Mouse (Mus musculus) heart, adult 9 months (tissue): ENCODE results near the gene Gm29276.
"Not testable (repeated sequence)": the region's sequence is repeated elsewhere in the genome, so short reads cannot be mapped to it uniquely, and the experiment has no call there.

Source experiments
- DNase-seq, 2 experiments: peaks; one replicate each; pipeline ENCODE4 v3.0.0; 2022; ENCODE audit warnings: low spot score in 2 of 2

Gm29276 gene

DNA sequence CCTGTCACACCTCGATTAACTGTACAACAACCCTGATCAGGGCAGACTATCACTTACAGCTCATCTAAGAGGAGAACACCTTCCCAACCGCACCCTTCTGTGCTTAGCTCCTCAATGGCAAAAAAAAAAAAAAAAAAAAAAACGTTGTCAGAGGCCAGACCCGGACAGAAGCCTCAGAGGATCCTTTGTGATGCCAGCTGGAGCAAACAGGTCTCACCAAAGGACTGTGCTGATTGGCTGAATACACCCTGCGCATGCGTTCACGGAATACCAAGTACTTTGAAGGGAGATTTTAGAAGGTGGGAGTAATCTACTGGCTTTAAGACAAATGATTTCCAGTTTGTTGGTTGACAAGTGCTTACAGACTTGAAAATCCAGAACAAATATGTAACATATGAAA is at the start of gene Gm29276:
TSS of gene Gm29276 (minus strand) at position 101 of the 400 bp plus-strand sequence.
- not testable (repeated sequence) for DNase-seq
